Mouse (Mus musculus) urinary bladder, postnatal 4 days (tissue): Measurements from ENCODE around the gene Tcta.
"Not testable (repeated sequence)": the region's sequence is repeated elsewhere in the genome, so short reads cannot be mapped to it uniquely, and the experiment has no call there.

ENCODE experiments used
- DNase-seq, 2 experiments: peaks; one replicate each; pipeline ENCODE4 v3.0.0; 2021 to 2022; ENCODE audit warnings: low spot score in 2 of 2

The Tcta gene

DNA sequence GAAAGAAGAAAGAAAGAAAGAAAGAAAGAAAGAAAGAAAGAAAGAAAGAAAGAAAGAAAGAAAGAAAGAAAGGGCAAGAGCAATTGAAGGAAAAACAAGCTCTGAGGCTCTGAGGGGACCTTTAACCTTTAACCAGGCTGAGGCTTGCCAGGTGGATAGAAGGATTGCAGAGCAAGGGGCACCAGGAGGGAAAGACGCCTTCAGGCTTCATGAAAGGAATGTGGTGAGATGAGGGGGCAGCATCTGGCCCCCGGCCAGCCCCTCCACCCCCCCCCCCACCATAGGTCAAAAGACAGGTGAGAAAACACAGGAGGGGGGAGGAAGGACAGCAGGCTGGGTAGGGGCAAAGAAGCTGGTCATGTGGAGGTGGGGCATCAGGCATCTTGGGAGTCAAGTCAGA is 34.0 kb downstream of the Tcta start:
- no peak for DNase-seq

GRCm38 (mm10) chr9:108268701-108269100 is 37.3 kb downstream of the Tcta start:
- DNase-seq = not testable (repeated sequence)

DNA sequence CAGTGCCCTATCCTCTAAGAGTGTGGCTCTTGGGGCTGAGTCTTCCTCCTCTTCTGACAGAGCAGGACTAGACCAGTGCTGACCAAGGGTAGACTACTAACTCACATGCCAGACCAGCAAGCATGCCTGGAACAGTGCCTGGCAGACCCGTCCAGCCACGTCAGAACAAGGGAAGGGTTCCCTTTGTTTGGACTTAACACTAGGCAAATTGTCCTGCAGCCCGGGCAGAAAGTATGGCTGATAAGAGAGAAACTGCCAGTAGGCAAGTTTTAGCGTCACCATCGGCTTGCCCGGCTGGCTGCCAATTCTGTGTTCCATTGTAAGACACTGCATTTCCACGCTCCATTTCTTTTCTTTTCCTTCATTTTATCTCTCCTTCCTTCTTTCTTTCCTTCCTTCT is 38.3 kb downstream of the Tcta start:
- DNase-seq = peak in 1 of 2 experiments; percentile 41

GRCm38 (mm10) chr9:108266261-108266935 is 39.6 kb downstream of the Tcta start:
- DNase-seq = no peak

GRCm38 (mm10) chr9:108264191-108264921 is 41.6 kb downstream of the Tcta start:
- peak; percentile 36 to 63 for DNase-seq

DNA sequence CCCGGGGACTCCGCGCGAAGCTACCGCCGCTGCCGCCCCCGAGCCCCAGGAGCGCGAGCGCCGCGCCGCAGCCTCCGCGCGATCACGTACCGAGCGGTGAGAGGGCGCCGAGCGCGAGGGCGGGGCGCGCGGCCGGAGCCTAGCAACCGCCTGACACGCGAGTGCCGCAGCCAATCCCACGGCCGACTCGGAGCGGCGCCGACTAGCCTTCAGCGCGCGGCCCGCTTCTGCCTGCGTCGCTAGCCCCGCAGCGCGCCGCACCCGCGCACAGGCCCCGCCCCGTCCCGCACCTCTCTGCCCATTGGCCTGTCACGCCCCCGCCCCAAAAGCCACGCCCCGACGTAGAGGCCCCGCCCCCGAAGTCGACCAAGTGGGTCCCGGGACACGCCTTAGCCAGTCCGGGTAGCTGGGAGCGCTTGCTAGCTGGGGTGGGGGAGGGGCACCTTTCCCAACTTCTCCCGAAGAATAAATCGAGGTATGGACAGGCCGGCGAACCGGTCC is 42.2 kb downstream of the Tcta start, which contains the start of gene Dag1:
Gene Dag1, minus strand, starts transcription at position 269 of the 501 bp plus-strand sequence.
- peak; percentile 99 to 100 for DNase-seq

DNA sequence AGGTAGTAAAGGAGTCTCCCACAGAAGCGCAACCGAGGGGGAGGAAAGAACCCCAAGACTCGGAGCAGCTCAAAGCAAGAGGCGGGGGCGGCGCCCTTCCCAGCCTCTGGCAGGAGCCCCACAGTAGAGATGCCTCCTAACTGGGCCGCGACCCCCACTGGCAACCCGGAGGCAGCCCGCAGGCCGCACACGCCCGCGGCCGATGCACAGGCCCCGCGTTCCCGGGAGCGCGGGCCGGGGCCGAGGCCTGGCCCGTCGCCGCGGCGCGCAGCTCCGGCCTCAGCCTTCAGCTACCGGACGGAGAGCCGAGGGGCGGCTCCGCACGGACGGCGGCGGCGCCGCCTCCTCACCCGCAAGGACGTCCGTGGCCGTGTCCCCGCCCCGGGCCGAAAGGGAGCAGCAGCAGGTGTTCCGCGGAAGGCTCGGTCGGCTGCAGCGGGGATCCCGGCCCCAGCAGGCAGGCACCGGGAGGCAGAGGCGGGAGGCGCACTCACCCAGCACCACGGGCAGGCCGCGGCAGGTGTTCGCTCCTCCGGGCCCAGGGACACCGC is 42.8 kb downstream of the Tcta start:
- peak; percentile 38 to 61 for DNase-seq

DNA sequence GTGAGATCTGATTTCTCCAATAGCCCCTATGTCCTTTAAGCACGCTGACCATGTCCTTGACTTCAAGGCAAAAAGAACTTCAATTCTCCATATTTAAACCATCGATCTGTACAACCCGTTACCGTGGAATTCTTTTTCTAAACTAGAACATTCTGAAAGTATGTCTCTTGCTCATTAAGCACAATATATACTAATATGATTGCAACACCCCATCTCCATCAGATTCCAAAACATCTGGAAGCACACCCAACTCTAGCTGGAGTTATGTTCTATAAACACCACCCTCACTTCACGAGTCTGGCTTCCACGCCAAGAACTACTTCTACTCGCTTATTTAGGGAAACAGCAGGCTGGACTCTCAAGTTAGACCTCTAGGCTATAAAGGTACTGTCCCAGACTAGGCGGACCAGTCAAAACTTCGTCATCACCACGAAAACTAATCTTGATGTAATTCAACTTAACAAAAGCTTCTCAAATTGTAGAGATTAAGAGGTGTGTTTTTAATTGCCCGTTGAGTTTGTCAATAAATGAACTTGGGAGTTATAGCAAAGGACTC is 43.4 kb downstream of the Tcta start:
- no peak for DNase-seq

DNA sequence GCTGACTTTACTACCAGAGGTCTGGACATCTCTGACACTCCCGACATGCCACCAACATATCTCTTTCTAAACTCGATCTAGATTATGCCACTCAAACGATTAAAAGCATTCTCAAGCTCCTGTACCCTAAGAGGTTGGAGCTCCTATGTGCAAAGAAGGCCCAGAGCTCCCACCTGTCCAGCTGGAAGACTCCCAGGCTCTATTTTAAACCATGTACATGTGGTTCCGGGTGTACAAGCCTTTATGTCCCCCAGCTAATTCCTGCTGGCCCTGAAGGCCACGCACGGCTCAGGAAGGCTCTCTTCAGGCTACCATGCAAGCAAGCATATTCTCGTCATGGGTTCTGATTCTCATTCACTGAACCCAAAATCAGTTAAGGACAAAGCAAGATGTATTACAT is 44.1 kb downstream of the Tcta start:
- DNase-seq = no peak

DNA sequence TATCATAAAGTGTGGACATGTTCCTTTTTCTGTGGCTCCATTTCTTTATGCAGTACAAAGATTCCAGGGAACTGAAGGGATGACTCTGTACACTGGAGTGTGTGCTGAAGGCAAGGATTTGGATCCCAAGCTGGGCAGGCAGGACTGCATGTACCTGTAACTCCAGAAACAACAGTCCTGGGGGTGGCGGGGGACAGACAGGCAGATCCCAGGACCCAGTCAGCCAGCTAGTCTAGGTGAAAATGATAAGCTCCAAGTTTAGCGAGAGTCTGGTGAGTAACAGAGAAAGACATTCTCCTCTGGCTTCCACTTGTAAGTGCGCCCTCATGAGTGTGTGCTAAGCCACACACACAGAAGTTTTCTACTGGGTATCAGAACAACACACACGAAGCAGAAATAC is 45.4 kb downstream of the Tcta start:
- no peak for DNase-seq
